Mouse (Mus musculus) neutrophil, adult 65 days (primary cell): ENCODE data around the gene Ebp. TPM values are rescaled to one million over a fixed set of nuclear protein-coding genes. Genes with fewer than 3 reads are reported as not detected.

Experiments used
- total RNA-seq: library from RNA; stranded (reverse); gene quantifications from 2 replicates; pipeline ENCODE4 v1.2.4, GENCODE M21; 2023

Ebp gene
- total RNA-seq: 36.6 and 52.5 TPM in 2 replicates

DNA sequence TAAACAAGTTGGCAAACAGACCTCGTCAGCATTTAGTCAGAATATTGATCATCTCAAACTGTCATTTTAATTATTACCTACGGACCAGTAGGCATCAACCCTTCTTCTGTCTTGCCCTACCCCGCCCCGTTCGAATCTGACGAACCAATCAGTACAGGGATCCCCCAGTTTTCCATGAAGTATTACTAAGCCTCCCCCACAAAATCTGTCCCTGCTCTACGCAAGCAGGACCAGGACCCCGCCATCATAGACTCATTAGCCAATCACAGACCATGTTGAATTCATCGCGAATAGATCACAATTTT, at the start of gene Ebp:
TSS of gene Ebp (minus strand) at position 94 of the 305 bp plus-strand sequence.

GRCm38 (mm10) chrX:8206015-8206693, 12.8 kb upstream of the Ebp start, which contains the start of gene Porcn:
TSS of gene Porcn (minus strand) at chrX:8206525.

GRCm38 (mm10) chrX:8175504-8176385, 17.6 kb downstream of the Ebp start, which contains the start of gene Tbc1d25:
TSS of gene Tbc1d25 (minus strand) at chrX:8176181.

GRCm38 (mm10) chrX:8145153-8145991, 47.9 kb downstream of the Ebp start, which contains the start of gene Rbm3:
TSS of gene Rbm3 (minus strand) at chrX:8145880.

Other genes starting within 250 kb of the Ebp start
- 4.9 and 8.8 TPM in 2 replicates for gene Hdac6, start 245.6 kb downstream of the Ebp start, total RNA-seq
- gene Gata1, start 215.4 kb downstream of the Ebp start, total RNA-seq: 0.88 and 1.6 TPM in 2 replicates
- gene Glod5, start 175.0 kb downstream of the Ebp start, total RNA-seq: not detected in 2 replicates
- 28.1 and 33.2 TPM in 2 replicates for gene Suv39h1, start 118.8 kb downstream of the Ebp start, total RNA-seq
- 136 and 163 TPM in 2 replicates for gene Was, start 103.0 kb downstream of the Ebp start, total RNA-seq
- gene Wdr13, start 60.6 kb downstream of the Ebp start, total RNA-seq: 33.9 and 43.9 TPM in 2 replicates
- 315 and 338 TPM in 2 replicates for gene Rbm3, start 47.6 kb downstream of the Ebp start, total RNA-seq
- gene Tbc1d25, start 17.3 kb downstream of the Ebp start, total RNA-seq: 11.0 and 12.5 TPM in 2 replicates
- not detected in 2 replicates for gene Porcn, start 13.0 kb upstream of the Ebp start, total RNA-seq
- gene Ftsj1, start 58.9 kb upstream of the Ebp start, total RNA-seq: 10.7 and 14.4 TPM in 2 replicates
- 0.22 and 1.1 TPM in 2 replicates for gene Slc38a5, start 77.6 kb upstream of the Ebp start, total RNA-seq
- gene Ssxb10, start 133.9 kb upstream of the Ebp start, total RNA-seq: not detected in 2 replicates
- not detected in 2 replicates for gene Ssxb9, start 173.5 kb upstream of the Ebp start, total RNA-seq
- gene Ssxb1, start 219.8 kb upstream of the Ebp start, total RNA-seq: not detected in 2 replicates